Comparison of ENCODE assay signal across 12 mouse cellular contexts in the genomic region with DNA sequence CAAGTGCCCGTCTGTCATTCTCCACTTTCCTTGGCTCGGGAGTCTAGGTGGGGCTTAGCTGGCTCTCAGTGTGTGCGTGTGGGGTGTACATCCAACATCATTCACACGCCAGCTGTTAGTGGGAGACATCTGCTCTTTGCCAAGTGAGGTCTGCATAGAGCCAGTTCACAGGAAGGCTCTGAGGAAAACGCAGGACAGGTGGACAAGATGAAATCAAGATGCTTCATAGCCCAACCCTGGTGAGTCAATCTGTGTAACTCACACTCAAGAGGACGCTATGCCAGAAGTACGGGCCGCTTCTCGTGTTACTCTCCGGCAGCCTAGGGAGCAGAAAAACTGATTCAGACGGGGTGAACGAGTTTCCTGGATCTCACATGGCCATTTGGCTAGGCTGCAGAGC.
DNase-seq lines count a peak whose midpoint lies in the region; TF ChIP-seq lines count a peak whose summit lies in the region.
"Had no signal": no experiment of that assay in that cellular context is flagged by ENCODE, and none has a peak within 500 bp of the region (broad histone marks: within the 10 kb centered on the region; RNA-seq: fewer than 3 reads in every experiment).

No protein-coding gene starts in this region.

- no peak overlapping the region for H3K27ac ChIP-seq in layer of hippocampus, adult 2 months
- H3K27ac ChIP-seq: heart, adult 2 months; hindbrain, embryonic 10.5 days; limb, embryonic 15.5 days; midbrain, embryonic 13.5 days had no signal

- no peak overlapping the region for H3K4me3 ChIP-seq in layer of hippocampus, adult 2 months
- H3K4me3 ChIP-seq: heart, adult 2 months; hindbrain, embryonic 10.5 days; limb, embryonic 15.5 days; midbrain, embryonic 13.5 days had no signal

- no peak for TF ChIP-seq CTCF in layer of hippocampus, adult 2 months (conservative IDR thresholded peaks at IDR 0.05)

- DNase-seq in layer of hippocampus, adult 9-11 months, result peak; percentile 5
- no peak for DNase-seq in layer of hippocampus, adult 2 months (ENCODE audit: low spot score in 2 of 2)
- DNase-seq in frontal cortex, postnatal 14 days (ENCODE audit: low spot score in 2 of 2), result peak; percentile 5 to 11
- peak; percentile 3 to 44 for DNase-seq in left cerebral cortex, adult 9 months (ENCODE audit: low spot score in 2 of 2)
- peak; percentile 39 for DNase-seq in skeletal muscle tissue, adult 2 months (ENCODE audit: low read depth, low spot score)
- no peak for DNase-seq in urinary bladder, adult 18-20 months (ENCODE audit: low spot score in 2 of 2)
- no peak for DNase-seq in lung, postnatal 25 days (ENCODE audit: low spot score)
- DNase-seq: heart, adult 2 months; kidney, adult 8-10 months had no signal

Comparison
In these comparisons a context has a peak if more than half of its experiments do, and no peak if none do; other contexts are left out.
1. DNase-seq: peak in layer of hippocampus, adult 9-11 months (single experiment), frontal cortex, postnatal 14 days (2 of 2), left cerebral cortex, adult 9 months (2 of 2) and skeletal muscle tissue, adult 2 months (single experiment); none in layer of hippocampus, adult 2 months (0 of 2), urinary bladder, adult 18-20 months (0 of 2) and lung, postnatal 25 days (single experiment).